Mouse (Mus musculus): ENCODE measurements around the gene Slc32a1.
A peak's percentile ranks its signal among the peaks of the same experiment; 100 is the strongest.

Slc32a1 gene

GRCm38 (mm10) chr2:158612671-158613250 is 2.2 kb downstream of the Slc32a1 start:
- peak in 1 of 2 experiments; percentile 8 for DNase-seq

DNA sequence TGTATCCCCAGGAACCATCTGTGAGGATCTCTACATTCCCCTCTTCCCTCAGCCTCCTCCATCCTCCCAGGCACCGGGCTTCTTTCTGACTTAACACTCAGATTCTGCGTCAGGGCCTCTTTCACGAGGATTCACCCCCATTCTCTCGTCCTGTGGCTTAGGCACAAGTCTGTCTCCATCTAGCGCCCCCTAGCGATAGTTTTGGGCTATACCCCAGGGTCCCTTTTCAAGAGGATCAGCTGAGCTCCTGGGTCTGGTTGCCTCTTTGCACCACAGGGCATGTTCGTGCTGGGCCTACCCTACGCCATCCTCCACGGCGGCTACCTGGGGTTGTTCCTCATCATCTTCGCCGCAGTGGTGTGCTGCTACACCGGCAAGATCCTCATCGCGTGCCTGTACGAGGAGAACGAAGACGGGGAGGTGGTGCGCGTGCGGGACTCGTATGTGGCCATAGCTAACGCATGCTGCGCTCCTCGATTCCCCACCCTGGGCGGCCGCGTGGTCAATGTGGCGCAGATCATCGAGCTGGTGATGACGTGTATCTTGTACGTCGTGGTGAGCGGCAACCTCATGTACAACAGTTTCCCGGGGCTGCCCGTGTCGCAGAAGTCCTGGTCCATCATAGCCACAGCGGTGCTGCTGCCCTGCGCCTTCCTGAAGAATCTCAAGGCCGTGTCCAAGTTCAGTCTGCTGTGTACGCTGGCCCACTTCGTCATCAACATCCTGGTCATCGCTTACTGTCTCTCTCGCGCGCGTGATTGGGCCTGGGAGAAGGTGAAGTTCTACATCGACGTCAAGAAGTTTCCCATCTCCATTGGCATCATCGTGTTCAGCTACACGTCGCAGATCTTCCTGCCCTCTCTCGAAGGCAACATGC is 3.2 kb downstream of the Slc32a1 start:
- peak; percentile 23 to 59 for DNase-seq

DNA sequence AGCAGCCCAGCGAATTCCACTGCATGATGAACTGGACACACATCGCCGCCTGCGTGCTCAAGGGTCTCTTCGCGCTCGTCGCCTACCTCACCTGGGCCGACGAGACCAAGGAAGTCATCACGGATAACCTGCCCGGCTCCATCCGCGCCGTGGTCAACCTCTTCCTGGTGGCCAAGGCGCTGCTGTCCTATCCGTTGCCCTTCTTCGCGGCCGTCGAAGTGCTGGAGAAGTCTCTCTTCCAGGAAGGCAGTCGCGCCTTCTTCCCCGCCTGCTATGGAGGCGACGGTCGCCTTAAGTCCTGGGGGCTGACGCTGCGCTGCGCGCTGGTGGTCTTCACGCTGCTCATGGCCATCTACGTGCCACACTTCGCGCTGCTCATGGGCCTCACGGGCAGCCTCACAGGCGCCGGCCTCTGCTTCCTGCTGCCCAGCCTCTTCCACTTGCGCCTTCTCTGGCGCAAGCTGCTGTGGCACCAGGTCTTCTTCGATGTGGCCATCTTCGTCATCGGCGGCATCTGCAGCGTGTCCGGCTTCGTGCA is 3.9 kb downstream of the Slc32a1 start:
- peak in 1 of 2 experiments; percentile 5 for DNase-seq

DNA sequence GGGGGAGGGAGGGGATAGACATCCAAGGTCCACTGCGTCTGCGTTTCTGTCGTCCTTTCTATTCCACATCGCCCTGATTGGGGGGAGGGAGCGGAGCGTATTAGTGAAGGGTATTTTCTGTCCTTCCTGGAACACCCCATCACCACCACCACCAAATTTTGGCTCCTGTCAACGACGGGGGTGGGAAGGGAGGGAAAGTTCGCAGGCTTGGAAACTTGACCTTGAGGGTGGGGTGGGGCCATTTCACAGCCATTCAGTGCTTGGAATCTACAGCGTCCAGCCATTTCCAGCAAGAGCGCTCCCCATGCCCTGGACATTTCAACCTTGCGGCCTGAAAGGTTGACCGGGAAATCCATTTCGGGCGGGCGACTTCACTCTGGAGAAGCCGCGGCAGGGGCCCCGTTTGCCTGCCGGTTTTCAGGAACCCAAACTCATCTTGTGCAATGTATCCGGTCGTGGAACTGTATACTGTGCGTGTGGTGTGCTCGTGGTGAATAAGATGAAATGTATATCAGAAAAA is 4.7 kb downstream of the Slc32a1 start:
- DNase-seq = no peak

GRCm38 (mm10) chr2:158615702-158616101 is 5.1 kb downstream of the Slc32a1 start:
- DNase-seq = no peak

- DNase-seq = no peak
Measured at GRCm38 (mm10) chr2:158616296-158616695, 5.7 kb downstream of the Slc32a1 start.

DNA sequence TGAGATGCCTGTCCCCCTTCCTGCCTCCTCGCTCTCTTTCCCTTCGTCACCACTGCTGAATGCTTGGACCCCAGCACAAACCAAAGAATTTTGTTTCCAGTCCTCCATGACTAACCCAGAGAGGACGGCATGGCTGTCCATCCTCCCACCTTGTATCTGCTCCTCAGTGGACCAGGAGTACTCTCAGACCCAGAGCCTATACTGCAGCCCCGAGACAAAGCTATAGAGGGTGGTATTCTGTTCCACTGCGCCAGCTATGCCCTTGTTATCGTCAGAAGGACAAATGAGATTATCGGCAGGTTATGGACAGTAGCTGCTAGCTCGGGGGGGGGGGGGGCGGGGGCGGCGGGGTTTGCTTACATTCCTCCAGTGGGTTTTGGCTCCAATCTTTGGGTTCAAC is 6.2 kb downstream of the Slc32a1 start:
- DNase-seq = no peak

GRCm38 (mm10) chr2:158624718-158625222 is 14.2 kb downstream of the Slc32a1 start, which contains the start of gene Actr5:
Gene Actr5 (plus strand): TSS chr2:158624888.
- DNase-seq = peak; percentile 97 to 98

DNA sequence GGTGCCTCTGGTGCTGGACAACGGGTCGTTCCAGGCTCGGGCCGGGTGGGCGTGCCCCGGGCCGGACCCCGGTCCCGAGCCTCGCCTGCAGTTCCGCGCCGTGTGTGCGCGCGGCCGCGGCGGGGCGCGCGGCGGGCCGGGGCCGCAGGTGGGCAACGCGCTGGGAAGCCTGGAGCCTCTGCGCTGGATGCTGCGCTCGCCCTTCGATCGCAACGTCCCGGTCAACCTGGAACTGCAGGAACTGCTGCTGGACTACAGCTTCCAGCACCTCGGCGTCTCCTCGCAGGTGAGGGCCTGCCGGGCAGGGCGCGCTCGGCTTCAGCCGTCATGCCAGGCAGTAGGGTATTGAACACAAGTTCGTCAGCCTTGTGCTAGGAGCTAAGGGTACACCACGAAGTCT is 14.7 kb downstream of the Slc32a1 start:
- peak; percentile 14 to 47 for DNase-seq

DNA sequence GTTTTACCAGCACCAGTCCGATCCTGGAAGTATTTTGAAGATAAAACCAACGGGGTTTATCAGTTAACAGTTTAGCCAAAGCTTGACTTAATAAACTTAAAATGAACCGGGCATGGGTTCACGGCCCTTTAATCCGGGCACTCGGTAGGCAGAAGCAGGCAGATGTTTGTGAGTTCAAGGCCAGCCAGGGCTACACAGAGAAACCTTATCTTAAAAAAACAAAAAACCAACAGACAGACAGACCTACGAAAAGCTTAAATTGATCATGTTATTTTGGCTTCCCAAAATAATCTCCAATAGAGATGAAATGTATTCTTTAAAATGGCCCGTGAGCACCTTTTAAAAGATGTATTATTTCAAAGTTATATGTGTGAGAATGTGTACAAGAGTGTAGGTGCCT is 15.1 kb downstream of the Slc32a1 start:
- DNase-seq = no peak

GRCm38 (mm10) chr2:158628858-158629257 is 18.3 kb downstream of the Slc32a1 start:
- DNase-seq = no peak

GRCm38 (mm10) chr2:158629414-158629813 is 18.8 kb downstream of the Slc32a1 start:
- peak; percentile 38 to 67 for DNase-seq

- DNase-seq = no peak
Measured at GRCm38 (mm10) chr2:158631873-158632272, 21.3 kb downstream of the Slc32a1 start.

- peak; percentile 62 to 85 for DNase-seq
Measured at GRCm38 (mm10) chr2:158641869-158642268, 31.3 kb downstream of the Slc32a1 start.

- no peak for DNase-seq
Measured at GRCm38 (mm10) chr2:158642587-158642986, 32.0 kb downstream of the Slc32a1 start.

- DNase-seq = no peak
Measured at GRCm38 (mm10) chr2:158643791-158644190, 33.2 kb downstream of the Slc32a1 start.

- DNase-seq = no peak
Measured at GRCm38 (mm10) chr2:158651159-158651908, 40.8 kb downstream of the Slc32a1 start.

DNA sequence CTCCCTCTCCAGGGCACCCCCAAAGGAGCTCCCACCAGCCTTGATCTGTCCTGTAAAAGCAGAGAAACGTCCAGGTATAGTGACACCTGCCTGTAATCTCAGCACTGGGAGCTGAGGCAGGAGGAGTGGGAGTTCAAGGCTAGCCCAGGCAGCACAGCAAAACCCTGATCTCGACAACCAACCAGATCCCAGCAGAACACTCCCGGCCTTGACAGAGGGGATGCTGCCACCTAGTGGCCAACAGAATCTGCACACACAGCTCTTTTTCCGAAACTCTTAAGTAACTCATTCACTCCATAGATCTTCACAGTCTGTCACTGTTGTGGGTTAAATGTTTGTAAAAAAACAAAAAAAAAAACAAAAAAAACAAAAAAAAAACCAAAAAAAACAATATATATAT is 42.4 kb downstream of the Slc32a1 start:
- peak; percentile 81 to 92 for DNase-seq

DNA sequence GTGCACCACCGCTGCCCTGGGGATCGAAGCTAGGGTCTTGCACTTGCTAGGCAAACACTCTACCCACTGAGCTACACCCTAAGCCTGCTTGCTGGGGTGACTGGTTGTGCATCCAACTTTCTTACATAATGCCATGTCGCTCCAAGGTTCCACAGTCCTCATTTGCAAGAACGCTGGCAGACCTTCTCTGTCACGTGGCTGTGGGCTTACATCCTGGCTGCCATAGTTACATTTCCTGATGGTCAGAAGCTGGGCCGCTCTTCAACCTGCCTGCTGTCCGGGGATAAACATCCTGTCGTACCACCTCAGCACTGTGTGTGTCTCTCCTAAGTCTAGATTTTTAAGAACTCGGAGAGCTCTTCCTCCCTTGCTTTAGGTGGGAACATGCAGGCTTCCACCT is 44.1 kb downstream of the Slc32a1 start:
- peak; percentile 79 to 90 for DNase-seq

DNA sequence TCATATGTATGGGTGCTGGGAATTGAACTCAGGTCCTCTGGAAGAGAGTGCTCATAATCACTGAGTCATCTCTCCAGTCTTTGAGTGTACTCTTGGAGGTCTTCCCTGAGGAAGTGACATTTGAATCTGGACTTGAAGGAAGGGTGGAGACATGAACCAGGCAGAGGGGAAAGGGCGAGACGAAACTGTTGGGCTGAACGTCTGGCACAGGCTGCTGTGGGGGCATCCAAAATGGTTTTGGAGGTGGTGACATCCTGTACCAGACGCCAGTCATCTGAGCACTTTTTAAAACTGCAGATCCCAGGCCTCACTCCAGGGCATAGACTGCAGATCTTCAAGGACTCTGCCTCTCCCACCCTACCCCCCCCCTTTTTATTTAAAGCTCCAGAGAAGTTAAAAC is 45.2 kb downstream of the Slc32a1 start:
- peak in 1 of 2 experiments; percentile 48 for DNase-seq

GRCm38 (mm10) chr2:158658822-158659221 is 48.3 kb downstream of the Slc32a1 start:
- DNase-seq = peak; percentile 86 to 91

- no peak for DNase-seq
Measured at GRCm38 (mm10) chr2:158659346-158659745, 48.8 kb downstream of the Slc32a1 start.

GRCm38 (mm10) chr2:158665098-158665497 is 54.5 kb downstream of the Slc32a1 start, which contains the start of gene Ppp1r16b:
Gene Ppp1r16b (plus strand): TSS chr2:158665398.
- no peak for DNase-seq

Measured in kidney, postnatal 36 days (tissue).